Mouse (Mus musculus) layer of hippocampus, adult 11-12 months (tissue): ENCODE measurements at regions not wholly inside any gene's neighbourhood (a gene's known extent, or its start where the extent isn't known, plus 50 kb on each side); places are given as distances from the start of the nearest gene placed in this dataset.
A peak's percentile ranks its signal among the peaks of the same experiment; 100 is the strongest.

Experiments used
- DNase-seq: peaks from one replicate; pipeline ENCODE4 v3.0.0; 2022; ENCODE audit warnings: low spot score

DNA sequence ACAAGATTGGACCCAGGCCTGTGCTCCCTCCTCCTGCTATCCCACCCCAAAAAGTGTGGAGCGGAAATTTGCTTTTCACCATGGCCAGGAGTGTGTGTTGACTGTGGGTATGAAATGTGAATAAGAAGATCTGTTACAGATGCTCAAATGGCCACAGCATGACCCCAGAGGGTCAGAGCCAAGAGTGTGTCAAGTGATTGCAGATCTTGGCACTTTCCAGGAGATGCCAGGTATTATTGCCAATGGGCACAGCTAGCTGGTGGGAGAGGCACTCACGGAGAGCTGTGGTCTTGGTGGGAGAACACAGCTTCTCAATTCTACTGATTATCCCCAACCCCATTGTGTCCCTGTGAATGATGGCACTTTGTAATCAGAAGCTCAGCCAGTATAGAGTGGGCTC, 62.7 kb downstream of the Smim20 start:
- no peak for DNase-seq

DNA sequence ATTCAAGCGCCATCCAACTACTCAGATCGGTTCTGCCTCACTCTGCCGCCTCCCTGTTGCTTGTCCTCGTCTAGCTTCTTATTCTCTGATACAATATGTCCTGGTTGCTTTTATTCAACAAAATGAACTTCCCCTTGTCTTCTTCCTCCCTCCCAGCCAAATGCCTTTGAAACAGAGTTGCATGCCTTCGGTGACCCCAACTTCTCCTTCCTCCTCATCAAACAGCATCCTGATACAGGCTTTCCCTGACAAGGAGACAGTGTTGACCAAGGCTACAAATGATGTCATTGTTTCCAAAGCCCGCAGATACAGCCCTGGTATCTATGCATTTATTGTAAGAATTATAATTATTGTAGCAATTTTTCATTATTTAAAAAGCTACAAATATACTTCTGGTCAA, 69.8 kb downstream of the Smim20 start:
- DNase-seq = no peak

DNA sequence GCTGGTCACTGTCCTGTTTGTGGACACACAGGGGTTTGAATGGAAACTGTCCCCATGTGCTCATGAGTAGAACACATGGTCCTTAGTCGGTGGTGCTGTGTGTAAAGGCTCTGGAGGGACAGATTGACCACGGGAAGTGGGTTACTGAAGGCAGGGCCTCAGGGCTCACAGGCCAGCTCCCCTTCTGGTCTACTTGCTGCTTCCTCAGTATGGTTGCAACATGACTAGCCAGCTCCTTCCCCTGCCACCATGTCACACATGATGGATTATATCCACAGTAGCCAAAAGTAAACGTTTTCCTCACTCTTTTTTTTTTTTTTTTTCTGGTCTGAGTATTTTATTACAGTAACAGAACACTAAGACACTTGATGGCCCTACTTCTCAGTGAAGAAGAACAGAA, 70.9 kb downstream of the Smim20 start:
- DNase-seq = no peak

DNA sequence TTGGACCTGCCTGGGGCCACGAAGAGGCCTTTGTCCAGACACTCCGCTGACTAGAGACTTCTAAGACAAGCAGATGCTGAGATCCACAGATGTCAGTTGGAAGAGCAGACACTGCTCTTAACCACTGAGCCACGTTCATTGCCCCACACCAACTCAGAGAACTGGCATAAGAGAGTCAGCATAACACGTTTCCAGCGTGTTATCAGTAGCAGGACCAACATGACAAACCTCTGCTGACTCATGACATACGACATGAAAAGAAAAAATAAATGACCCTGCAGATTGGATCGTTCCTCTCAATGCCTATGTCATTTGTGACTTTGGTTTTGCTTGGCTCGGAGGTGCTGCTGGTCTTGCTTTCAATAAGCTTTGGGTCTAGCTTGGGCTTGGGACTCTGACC, 78.3 kb downstream of the Smim20 start:
- DNase-seq = no peak

DNA sequence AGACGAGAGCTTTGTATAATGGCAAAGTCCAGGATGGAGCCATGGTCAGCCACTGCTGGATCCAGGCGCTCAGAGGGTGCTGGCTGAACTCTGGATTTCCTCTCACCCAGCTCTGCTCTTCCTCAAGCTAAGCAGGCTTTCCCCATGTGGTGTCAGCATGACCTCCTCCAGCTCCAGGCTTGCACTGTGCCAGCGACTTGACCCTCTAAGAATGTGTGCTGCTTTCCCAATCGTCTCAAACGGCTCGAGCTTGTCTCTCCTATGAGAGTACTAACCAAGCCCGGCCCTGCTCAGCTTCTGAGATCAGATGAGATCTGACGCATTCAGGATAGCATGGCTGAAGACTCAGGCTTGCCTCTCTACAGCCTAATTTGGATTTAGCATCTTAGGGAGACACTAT, 79.1 kb downstream of the Smim20 start:
- DNase-seq = no peak

DNA sequence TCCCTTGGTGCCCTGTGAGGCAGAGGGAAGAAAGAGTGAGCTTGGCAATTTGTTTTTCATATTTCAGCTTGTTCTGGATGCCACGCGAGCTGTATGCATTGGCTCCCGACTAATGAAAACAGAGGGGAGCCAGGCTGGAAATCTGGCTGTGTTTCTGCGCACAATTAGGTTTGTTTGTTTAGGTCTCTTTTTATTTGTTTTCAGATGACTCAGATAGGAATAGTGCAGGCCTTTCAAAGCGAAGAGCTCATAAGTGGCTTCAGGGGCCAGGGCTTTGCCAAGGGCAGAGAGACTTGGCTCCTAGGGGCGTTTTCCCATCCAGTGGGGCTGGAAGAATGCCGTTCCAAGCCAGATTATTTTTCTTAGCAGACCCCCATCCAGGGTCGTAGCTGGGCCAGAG, 79.9 kb downstream of the Smim20 start:
- DNase-seq = no peak

DNA sequence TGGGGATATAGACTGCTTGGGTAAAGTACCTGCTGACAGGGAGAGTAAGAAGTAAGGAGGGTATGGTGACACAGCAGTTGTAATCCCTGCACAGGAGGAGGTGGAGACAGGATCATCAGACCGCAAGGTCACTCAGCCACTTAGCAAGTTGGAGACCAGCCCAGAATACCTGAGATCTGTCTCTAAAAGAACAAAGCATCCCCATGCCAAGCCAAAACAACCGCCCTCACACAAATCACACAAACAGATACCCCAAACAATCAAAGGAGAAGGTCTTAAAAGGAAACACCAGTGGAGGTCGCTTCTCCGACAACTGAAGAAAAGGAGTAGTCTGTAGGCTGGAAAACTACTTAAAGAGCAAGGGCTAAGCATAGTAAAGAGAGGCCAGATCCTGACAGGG, 86.0 kb downstream of the Smim20 start:
- no peak for DNase-seq

DNA sequence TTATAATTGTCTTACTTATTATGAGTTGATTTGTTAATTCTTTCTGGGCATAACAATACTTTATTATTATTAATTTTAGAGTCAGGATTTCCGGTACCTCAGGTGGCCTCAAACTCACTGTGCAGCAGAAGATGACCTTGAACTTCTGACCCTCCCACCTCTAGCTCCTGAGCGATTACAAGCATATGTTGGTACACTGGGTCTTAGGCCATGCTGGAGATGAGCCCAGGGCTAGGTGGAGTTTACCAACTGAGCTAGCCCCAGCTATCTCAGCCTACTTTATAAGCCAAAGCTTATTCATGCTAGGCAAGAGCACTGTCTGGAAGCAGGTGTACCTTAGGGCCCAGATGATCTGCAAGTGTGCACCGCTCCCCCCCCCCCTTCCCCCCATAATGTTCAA, 87.4 kb downstream of the Smim20 start:
- DNase-seq = no peak

DNA sequence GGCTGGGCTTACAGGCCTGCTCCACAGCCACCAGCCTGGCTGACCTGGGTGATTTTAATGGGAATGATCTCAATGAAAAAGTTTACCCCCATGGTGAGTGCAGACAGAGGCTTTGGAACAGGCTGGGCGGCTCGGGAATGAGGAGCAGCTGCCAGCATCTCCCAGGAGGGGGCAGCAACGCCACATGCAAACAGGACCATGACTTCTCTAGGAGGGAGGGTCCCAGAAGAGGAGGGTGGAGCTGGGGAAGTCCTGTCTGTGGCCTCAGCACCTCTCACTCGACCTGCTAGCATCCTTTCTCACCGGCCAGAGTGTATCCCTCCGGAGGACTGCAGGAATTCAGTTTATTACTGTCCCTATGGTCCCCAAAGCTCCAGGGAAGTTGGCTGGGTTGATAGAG, 88.2 kb downstream of the Smim20 start:
- peak; percentile 86 for DNase-seq

DNA sequence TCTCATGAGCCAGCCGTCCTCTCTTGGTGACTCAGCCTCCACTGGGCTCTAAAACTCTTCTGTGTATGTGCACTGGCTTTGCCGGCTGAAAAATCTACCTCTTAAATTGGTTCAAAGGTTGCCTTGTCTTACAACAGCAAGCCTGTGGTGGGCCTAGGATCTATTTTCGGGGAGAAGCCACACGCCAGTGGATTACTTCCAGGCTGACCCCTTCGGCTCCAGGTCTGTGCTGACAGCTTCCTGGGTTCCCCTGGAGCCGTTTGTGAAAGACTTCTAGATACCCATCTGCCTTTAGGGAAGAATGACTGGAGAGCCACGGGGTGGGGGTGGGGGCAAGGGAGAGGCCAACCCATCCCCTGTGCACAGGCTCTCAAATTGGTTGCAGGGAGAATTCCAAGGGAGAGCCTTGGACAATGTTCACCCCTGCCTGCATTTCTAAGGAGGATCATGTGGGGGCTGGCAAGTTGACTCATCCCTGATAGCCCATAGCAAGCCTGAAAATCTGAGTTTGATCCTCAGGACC, 90.3 kb downstream of the Smim20 start:
- no peak for DNase-seq

DNA sequence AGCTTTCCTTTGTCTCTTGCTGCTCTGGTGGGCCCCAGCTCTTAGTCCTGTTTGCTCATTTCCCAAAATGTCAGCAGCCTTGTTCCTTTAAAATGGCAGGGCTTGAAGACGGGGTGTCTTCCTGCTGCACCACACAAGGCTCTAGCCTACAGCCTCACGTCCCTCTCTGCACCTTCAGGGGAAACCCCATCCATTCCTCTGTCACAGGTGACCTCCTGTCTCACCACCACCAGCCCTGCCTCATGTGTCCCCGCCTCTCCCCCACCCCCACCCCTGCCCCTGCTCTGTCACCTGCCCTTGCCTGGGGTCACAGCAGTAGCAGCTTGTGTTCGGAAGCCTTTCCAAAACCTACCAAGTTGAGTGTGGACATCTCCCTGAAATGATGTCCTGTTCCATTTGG, 91.3 kb downstream of the Smim20 start:
- no peak for DNase-seq

DNA sequence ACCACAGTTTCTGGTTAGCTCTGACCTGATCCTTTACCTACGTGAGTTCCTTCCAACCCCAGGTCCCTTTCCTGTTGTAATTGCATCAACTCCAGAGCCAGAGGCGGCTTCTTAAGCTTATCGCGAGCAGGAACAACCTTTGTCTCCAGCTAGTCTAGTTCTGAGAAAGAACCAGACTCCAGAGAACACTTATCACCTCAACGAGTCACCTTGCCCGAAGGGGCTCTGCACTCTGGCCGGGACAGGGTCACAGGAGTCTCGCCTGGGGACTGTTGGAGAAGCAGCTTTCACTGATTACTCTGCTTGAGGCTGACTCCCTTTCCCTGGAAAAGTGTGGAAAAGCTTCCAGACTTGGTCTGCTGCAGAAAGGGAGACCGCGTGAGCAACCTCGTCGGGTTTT, 93.0 kb downstream of the Smim20 start:
- DNase-seq = no peak

DNA sequence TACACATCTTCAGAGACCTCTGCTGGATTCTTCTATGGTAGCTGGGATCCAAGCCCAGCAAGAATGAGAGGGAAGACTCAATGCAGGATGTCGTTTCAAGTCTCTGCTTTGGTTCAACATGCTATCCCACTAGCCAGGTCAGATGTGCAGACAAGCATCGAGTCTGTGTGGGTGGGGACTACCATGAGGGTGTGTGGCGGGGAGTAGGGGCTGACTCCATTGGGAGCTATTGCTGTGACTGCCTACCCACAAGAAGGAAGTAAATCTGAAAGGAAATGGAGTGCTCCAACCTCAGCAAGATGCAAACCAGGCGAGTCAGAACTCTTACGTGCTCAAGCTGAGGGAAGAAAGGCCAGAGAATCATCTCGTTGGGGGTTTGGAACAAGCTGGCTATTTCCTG, 94.4 kb downstream of the Smim20 start:
- no peak for DNase-seq

DNA sequence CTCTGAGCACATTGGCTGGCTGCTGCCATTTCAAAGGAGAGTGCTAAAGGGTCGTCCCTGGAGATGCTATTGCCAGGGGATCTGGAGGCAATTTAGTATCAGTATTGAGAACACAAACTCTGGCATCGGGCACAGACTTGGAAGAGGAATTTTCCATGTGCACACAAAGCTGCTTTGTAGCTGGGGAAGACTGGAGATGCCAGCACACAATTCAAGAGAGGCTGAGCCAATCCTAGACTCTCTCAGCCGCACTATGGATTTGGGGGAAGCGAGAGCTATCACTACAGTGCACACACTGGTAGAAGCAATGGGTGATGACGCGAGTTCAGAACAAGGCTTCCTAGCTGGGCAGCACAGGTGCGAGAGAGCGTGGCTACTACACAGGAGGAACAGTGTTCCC, 97.0 kb downstream of the Smim20 start:
- peak; percentile 16 for DNase-seq

DNA sequence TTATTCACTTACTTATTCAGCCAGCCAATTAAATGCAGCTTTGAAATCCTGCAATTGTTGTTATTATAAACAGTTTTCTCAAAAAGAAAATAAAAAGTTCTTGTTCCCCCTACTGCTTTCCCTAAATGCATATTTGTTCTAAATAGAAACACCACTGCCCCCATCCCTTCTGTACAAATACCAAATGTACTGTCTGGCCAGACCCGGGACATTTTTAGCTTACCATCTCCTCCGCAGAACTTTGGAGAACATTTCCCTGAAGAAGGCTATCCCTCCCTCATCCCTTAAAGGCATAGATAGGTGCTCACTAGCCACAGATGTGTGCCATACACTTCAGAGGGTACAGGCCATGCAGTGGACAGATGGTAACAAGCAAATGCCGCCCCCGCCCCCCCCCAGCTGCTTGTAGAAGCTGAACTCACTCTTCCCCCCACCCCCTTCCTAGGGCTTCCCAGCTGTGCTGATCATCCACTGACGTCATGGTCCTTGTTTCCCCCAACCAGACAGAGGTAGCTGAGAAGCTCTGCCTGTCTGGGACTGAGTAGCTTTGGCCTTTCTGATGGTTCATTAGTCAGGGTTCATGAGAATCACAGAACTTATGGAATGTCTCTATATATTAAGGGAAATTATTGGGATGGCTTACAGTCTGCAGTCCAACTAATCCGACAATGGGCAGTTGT, 98.9 kb upstream of the Rbpj start:
- no peak for DNase-seq

DNA sequence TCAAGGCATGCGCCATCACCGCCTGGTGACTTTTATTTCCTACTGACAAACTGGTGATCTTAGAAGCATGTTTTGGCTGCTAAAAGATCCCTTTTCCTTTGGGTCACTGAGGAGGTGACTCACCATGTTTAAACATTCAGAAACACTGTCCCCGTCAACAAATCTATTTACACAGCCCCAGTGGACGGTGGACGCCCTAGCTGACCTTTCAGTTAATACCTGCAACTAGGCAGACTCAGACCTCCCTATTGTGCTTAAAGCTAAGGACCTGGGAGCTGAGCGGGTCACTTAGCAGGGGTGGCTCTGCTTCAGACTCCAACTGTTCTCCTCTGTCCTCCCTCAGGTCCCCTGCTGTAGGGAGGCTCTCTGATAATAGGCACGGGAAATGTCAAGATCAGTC, 95.7 kb upstream of the Rbpj start:
- no peak for DNase-seq

DNA sequence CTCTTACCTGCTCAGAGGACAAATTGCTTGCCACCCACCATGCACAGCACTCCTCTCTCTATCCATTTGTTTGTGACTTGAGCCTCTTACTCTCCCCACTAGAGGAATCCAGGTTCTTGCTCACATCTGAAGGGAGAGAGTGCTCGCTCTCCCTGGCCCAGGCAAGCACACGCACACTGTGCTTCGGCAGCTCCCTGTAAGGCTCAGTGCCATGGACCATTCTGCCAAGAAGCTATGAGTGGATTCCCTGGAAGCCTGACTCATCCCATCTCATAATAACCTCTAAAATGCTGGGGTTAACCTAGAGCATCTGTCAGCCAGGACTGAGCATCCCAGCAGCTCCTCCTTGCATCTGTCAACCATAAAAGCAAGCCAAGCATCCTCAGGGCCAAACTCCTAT, 94.3 kb upstream of the Rbpj start:
- DNase-seq = no peak

DNA sequence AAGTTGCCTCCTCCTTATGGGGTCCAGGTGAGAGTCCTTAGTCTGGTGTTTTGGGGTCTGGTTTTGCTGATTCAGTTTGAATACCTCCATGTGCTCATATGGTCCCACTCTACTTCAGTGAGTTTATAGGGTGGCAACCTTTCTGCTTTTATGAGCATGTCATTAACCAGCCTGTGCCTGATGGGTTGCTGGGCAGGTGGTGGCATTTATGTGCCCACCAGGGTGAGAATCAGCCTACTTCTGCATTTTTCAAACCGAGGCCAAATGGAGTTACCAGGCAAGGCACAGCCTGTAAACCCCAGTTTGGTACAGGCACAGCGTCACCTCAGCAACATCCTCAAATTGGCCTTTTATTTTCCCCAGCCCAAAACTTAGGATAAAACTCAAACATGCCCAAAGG, 92.6 kb upstream of the Rbpj start:
- DNase-seq = no peak

DNA sequence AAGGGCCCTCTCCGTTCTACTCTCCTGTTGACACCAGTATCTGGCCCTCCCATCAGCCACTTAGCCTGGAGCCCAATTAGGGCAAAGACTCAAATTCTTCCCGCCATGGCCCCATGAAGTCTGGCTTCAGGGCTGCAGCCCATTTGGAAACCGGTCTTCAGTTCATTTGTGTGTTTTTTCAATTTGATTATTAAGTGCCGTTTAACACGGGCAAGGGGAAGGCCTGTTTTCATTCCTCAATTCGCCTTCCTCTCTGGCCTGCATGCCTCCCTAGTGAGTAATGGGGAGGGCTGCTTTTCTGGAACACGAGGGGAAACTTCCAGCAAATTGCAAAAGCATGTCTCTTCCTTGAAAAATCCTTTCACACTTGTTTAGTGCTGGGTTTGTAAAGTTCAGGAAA, 89.1 kb upstream of the Rbpj start:
- DNase-seq = no peak

DNA sequence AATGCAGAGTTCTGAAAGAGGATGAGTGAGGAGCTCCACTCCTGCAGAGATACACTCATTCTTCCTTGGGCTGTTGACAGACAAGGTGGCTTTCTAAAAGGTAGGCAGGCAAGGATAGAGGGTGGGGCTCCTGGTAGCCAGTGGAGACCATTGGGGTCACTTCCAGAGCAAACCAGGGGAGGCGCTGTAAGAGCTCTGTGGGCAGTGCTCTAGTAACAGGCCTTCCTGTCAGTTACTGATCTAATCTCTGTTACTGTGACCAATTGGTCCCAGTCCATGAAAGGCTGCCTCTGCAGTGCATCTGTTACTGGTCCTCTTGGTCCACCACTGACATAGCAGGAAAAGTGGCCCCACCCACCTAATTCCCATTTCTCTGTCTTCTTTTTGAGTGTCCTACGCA, 88.3 kb upstream of the Rbpj start:
- no peak for DNase-seq

DNA sequence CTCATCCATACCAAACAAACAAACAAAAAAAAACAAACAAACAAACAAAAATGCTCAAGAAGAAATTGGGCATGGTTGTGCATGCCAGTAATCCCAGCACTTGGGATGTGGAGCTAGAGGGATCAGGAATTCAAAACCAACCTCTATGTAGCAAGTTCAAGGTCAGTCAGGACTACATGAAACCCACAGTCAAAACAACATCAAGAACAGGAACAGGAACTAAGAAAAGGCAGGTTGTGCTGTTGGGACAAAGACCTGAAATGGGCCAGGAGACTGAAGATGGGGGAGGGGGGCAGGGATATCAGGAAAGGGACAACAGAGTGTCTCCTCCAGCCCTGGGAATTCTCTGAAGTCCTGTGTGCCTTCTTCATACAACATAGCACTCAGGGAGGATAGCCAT, 87.8 kb upstream of the Rbpj start:
- no peak for DNase-seq

DNA sequence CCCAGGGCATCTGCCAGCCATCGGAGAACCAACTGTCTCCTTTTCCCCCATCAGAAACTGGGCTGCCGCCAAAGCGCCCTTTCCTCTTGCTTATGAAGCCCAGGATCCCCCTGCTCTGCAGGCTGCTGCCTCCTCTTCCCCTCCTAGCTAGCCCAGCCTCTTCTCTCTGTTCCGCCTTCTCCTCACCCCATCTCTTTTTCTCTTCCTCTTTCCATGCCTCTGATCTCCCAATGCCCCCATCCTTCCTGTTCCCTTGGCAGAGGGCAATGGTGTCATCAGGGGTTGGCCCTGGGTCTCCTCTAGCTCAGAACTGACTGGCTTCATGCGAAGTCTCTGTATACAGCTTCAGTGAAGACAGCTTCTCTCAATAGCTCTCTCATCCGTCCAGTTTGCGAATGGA, 87.4 kb upstream of the Rbpj start:
- peak; percentile 25 for DNase-seq

DNA sequence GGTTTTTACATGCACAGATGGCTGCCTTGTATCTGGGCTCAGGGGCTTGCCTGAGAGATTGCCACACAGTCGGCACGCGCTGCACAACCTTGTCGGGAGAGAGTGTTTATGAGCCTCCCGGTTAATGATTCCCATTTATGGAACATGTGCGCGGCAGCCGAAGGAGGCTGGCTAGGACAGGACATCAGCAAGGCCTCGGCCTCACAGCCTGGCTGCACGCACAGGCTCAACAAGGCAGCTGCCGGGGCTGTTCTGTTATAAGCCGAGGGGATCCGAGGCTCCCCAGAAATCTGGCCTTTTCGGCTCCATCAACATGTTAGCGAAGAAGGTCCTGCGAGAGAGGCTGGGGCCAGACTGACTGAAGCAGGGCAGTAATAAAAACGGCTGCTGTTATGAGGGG, 86.3 kb upstream of the Rbpj start:
- no peak for DNase-seq

DNA sequence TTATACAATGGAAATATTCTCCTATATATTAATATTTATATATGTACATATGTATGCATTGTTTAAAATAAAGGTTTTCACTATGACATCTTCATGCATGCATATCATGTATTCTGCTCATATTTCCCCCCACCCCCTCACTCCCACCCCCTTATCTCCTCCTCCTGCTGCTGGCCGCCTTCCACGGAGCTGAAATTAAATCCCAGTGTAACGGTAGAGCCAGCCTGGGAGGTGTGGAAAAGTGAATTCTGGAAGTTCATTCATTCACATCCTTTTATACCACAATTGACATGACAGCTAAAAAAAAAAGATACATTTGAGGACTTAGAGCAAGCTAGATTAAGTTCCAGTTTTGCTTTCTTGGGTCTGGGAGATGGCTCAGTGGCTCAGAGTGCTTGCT, 85.7 kb upstream of the Rbpj start:
- DNase-seq = no peak
